Mouse (Mus musculus): ENCODE results near the gene Pomc.
"Not testable (repeated sequence)": the region's sequence is repeated elsewhere in the genome, so short reads cannot be mapped to it uniquely, and the experiment has no call there.

The Pomc gene

DNA sequence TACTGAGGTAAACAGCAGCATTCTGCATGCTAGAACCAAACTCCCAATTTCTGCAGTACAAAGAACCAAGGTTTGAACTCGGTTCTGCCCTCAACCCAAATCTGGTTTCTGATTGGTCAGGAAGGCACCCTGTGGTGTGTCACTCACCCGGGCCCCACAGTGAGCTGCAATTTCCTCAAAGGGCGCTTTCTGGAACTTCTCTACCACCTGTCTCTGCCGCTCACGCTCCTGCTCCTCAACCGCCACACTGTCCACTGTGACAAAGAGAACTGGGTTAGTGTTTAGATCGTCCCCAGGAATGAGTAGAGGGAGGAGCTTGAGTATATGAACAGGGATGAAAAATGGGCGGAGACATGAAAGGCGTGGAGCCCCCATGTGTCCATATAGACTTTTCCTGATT is 13.6 kb downstream of the Pomc start:
- no peak for DNase-seq (ENCODE audit: low spot score)

- DNase-seq (ENCODE audit: low spot score), result not testable (repeated sequence)
Observed at GRCm38 (mm10) chr12:3973169-3973568, 18.4 kb downstream of the Pomc start.

DNA sequence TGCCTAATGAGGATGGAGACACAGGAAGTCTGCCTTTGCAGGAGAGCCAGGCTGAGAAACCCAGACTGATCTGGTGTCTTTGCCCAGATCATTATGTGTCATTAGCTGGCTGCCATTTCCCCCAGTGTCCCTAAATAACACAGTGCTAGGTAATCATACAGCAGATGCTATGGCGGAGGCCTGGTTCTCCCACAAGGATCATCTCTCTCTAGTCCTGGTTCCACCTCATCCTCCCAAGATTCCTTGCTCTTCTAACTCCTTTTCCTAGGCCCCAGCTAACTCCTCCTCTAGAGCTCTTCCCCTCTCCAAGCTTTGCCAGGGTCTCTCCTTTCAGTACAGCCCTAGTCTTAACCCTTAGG is 26.2 kb downstream of the Pomc start:
- DNase-seq (ENCODE audit: low spot score), result no peak

DNA sequence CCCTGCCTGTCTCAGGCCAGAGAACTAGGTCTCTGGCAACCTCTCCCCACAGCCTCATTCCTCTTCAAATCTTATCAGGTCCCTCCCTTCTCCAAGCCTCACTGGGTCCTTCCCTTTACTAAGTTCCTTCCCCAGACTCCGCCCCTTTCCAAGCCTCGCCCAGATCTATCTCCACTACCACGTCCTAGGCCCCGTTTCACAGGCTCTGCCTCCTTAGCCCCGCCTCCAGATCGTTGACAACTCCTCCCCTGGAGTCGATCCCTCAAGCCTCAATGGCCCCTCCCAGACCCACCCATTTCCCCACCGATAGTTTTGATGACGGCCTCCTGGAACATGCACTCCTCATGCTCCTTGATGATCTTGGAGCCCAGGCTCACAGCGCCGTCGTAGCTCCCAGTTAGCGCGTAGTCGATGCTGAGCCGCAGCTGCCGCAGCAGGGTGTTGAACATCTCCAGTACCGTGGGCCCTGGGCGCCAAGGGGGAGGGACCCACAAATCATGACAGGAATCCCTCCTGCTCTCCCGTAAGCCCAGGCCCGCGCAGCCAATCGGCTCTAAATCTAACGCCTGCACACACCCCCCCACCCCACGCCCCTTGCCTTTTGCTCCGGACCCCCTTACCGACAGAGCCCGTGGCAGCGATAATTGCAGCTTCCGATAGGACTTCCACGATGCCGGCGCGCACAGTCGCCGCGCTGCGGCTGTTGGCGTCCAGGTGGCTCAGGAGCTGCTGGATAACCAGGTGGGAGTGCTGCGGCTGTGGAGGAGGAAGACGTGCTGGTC is 26.8 kb downstream of the Pomc start:
- DNase-seq (ENCODE audit: low spot score), result peak; percentile 71

DNA sequence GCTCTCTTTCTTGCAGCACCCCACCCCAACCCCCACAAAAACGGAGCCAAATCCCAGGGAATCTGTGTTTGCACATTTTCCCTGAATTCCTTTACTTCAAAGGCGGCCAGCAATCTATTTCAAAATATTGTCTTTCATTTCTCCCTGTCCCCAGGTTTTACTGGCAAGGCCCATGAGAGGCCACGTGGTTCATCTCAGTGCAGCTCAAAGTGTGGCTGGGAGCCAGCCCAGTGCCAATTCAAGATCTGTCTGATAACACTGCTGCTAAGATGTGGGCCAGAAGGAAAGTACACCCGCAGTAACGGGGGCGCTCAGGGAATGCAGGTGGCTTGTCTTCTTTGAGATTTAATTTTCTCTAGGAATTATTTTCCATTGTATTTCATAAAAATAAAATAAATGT is 27.5 kb downstream of the Pomc start:
- DNase-seq (ENCODE audit: low spot score), result no peak

DNA sequence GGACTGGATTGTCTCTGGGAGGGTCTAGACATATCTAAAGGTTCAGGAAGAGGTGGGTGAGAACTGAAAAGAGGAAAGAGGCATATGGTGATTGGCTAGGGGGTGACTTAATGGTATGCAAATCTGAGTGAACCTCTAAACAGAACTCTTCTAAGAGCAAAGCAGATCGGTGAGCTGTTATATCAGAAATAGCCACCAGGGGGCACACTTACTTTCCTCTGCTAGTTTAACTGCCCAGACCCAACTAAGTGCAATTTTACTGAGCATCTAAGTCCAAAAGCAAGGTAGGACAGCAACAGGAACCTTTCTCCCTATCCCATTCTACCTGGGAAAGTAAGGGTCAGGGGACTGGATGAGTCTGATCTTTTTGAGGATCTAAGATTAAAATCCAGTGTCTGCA is 29.0 kb downstream of the Pomc start:
- DNase-seq (ENCODE audit: low spot score), result peak; percentile 68

DNA sequence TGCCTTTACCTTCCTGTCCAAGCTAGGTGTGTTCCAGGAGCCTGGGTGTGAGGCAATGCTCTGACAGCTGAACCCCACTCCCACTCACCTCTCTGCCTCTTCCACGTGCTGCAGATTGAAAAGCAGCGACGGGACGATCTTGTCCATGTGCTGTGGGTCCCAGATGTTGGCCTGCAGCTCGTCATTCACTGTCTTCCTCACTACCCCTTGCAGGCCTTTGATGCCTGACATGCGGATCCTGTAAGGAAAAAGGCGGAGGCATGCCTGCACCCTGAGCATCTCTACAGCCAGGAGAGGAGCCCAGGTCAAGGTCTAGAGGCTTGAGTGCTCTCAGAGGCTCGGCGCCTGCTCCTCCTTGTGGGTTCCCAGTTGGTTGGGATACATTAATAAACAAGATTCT is 29.7 kb downstream of the Pomc start:
- DNase-seq (ENCODE audit: low spot score), result no peak

- no peak for DNase-seq (ENCODE audit: low spot score)
Observed at GRCm38 (mm10) chr12:3989943-3990342, 35.2 kb downstream of the Pomc start.

DNA sequence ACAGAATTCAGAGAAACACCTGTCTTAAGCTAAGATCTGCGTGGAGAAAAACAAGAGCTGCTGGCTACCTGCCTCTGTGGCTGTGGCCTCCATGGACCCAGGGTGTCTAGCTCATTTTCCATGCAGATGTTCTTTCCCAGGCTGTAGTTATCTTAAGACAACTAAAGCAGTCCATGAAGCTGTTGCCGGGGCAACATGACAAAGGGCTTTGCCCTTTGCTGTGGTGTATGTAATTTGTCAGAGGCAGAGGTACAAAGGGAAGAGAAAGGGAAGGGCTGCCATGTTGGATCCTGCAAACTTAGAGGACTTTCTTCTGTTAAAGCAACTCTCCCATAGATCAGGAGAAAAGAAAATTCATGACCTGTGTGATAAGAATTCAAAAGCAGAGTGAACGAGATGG is 36.3 kb downstream of the Pomc start:
- no peak for DNase-seq (ENCODE audit: low spot score)

DNA sequence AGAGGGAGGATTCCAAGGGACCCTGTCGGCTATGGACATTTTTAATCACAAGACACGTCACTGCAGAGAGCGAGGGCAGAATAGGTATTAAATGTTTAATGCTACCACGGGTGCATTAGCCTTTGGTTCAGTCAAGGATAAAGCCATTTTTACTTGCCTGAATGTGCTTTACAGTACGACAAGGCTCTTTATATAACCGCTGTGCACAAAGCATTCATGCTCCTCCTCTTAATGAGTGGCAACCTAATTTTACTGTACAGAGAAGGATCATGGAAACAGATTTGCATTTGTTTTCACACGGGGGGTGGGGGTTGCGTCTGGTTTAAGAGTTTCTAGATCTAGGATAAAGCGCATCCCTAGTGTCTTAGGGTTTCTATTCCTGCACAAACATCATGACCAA is 42.0 kb downstream of the Pomc start:
- no peak for DNase-seq (ENCODE audit: low spot score)

GRCm38 (mm10) chr12:4000406-4000805 is 45.7 kb downstream of the Pomc start:
- DNase-seq (ENCODE audit: low spot score), result no peak

DNA sequence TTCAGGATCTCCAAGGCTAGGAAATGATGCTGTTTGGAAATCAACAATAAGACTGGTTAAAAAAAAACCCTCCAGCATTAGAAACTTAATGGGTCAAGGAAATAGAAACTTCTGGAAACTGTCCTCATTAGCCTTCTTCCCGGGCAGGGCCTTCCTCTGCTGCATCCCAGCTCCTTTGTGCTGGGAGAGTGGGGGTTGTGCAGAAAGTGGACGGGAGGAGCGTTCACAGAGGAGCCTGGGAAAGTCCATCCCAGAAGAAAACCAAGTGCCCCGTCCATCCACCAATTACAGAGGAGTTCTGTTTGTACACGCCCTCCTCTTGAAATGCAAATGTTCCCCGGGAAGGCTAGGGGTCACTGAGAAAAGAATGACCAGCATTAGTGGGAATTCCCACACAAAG is 49.9 kb downstream of the Pomc start:
- DNase-seq (ENCODE audit: low spot score), result no peak

- DNase-seq (ENCODE audit: low spot score), result no peak
Observed at GRCm38 (mm10) chr12:4006079-4006478, 51.3 kb downstream of the Pomc start.

DNA sequence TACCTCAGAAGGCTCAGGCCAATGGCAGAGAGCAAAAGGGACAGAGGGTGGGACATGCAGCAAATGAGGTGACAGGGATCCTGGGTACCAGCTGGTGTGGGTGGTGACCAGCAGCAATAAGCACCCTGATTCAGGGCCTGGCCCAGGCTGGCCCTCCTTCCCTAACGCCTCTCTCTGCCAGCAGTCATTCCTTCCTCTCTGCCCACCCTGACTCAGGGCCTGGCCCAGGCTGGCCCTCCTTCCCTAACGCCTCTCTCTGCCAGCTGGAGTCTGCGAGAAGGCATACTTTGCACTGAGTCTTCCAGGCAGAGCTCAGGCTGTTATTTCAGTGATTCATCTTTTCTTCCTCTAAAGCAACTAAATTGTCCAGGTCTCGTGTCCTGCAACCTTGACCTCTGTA is 52.4 kb downstream of the Pomc start:
- no peak for DNase-seq (ENCODE audit: low spot score)

GRCm38 (mm10) chr12:4007766-4008165 is 53.0 kb downstream of the Pomc start:
- no peak for DNase-seq (ENCODE audit: low spot score)

- DNase-seq (ENCODE audit: low spot score), result no peak
Observed at GRCm38 (mm10) chr12:4008731-4009130, 54.0 kb downstream of the Pomc start.
